Mouse (Mus musculus) stomach, postnatal 0 days (tissue): ENCODE results near the gene Stk39.

Source experiments
- CTCF ChIP-seq: IDR thresholded peaks from 2 replicates; pipeline ENCODE4 v1.5.1; 2016; ENCODE audit warnings: antibody characterized with exemption, low read depth, mild to moderate bottlenecking, moderate library complexity
- EP300 ChIP-seq: optimal IDR thresholded peaks from 2 replicates; pipeline ENCODE3; 2016; ENCODE audit warnings: antibody characterized with exemption

- TF ChIP-seq CTCF: peak; percentile 83
- no peak for TF ChIP-seq EP300
Measured at GRCm38 (mm10) chr2:68468698-68469097, 3.4 kb downstream of the Stk39 start.
